Mouse (Mus musculus): ENCODE data around the gene Rit1. TPM values are rescaled to one million over a fixed set of nuclear protein-coding genes. Genes with fewer than 3 reads are reported as not detected.
"Not testable (repeated sequence)": the region's sequence is repeated elsewhere in the genome, so short reads cannot be mapped to it uniquely, and the experiment has no call there.

Rit1 gene
- total RNA-seq (2022), result 10 to 100 TPM; 36.3 to 42.0 (median 40.6) TPM

DNA sequence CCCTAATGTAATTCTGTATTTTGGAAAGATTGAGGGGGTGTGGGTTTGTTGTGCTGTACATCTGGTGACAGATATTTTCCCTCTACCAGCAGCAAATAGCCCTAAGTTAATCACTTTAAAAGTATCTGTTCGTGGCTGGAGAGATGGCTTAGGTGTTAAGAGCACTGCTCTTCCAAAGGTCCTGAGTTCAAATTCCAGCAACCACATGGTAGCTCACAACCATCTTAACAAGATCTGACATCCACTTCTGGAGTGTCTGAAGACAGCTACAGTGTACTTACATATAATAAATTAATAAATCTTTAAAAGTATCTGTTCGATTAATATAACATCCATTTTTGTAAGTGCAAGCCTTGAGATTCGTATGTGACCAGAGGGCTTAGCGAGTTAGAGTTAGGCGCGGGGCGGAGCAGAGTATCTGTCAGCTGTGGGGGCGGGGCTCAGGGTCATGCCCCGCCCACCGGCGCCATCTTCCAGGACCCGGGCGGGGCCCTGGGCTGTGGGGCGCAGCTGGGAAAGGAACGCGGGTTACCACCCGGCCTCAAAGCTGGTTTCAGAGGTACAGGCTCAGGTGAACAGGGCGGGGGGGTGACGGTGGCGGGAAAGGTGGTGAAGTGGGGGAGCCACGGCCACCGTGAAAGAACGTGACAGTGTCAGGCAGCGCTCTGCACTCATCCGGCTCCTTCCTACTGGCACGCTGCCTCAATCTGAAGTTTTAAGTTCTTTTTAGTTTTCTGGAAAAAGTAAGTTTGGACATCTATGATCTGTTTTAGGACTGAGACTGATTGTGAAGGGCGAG lies at the start of gene Rit1:
Gene Rit1, plus strand, starts transcription at position 440 of the 799 bp plus-strand sequence.
- peak; percentile 54 to 66 for DNase-seq (ENCODE audit: low spot score in 2 of 2)

GRCm38 (mm10) chr3:88677399-88677798 lies 39.2 kb upstream of the Rit1 start:
- DNase-seq (ENCODE audit: low spot score in 2 of 2), result no peak

- DNase-seq (ENCODE audit: low spot score in 2 of 2), result no peak
Measured at GRCm38 (mm10) chr3:88683814-88684213, 32.8 kb upstream of the Rit1 start.

DNA sequence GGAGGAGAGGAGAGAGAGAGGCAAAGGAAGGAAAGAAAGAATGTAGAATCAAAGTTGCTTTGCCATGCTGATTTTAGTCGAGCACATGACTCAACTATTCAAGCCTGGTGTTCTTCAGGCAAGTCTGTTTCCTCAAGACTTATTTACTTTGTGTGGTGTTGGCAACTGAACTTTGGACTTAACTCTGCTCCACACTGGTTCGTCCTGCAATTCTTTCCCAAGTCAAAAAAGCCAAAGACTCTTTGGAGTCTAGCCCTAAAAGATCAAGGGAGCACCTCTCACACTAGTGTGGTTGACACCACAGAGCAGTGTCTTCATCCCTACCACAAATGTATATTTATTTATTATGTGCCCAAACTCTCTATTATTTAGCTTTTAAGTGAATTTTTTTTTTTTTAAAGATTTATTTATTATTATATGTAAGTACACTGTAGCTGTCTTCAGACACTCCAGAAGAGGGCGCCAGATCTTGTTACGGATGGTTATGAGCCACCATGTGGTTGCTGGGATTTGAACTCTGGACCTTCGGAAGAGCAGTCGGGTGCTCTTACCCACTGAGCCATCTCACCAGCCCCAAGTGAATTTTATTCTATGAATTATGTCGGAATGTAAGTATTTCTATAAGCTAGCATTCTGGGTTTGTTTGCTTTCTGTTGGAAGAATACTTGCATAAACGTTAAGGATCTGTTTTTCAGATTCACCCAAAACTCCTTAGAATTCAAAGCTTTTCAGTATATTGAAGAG lies 32.2 kb upstream of the Rit1 start:
- DNase-seq (ENCODE audit: low spot score in 2 of 2), result no peak

DNA sequence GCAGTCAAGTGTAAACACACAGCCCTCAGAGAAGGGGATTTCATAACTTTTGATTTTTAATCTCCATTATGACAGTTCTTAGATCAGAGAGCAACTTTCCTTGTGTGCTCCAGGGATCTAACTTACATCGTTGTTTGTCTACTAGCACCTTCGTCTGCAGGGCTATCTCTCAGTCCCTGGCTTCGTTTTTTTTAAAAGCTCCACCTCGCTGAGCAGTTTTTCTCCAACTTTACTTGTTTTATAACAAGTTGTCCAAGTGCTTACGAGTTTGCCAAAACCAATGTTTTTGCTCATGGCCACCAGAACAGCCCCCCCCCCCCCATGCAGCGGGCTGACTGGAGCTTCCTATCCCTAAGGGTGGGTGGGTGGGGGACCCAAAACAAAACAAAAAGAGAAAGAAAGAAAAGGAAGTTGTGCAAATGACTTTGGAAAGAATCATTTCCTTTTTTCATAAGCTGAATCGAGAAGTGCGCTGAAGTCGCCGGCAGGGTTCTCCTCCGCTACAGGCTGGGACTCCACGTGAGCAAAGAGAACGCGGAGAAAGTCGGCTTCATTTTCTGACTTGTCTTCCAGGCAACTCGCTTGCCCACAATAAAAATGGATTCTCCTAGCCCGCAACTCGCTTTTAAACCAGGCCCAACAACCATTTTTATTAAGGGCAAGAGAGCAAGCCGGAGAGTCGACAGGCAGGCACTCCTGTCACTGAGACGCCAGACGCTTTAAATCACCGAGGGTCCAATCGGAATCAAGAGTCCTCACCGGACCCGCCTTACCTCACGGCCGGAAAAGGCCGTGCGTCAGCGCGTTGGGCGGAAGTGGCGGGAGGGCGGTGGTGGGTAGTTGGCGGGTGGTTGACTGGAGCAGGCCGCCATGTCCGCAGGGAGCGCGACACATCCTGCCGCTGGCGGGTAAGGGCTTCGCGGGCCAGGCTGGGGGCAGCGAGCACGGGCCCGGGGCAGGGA lies 31.4 kb upstream of the Rit1 start, which contains the start of gene Khdc4:
Gene Khdc4, plus strand, starts transcription at position 824 of the 962 bp plus-strand sequence.
- peak; percentile 88 to 97 for DNase-seq (ENCODE audit: low spot score in 2 of 2)

DNA sequence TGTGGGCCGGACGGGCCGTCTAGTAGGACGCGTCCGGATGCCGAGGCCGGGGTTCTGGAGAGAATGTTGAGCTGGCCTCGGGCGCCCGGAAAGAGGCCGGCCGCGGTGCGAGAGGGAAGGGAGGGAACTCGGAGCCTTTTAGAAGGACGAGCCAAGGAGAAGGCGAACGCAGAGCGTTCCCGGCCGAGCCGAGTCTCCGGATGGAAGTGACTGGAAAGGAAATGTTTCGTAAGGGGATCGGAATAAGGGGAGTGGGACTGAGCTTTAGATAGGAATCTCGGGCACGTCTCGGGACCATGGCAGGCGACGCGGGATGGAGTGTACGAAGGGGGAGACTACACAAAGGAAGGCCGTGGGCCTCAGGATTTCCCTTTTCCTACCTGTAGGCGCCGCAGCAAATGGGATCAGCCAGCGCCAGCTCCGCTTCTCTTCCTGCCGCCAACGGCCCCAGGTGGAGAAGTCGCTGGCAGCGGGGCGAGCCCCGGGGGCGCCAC lies 30.6 kb upstream of the Rit1 start:
- no peak for DNase-seq (ENCODE audit: low spot score in 2 of 2)

DNA sequence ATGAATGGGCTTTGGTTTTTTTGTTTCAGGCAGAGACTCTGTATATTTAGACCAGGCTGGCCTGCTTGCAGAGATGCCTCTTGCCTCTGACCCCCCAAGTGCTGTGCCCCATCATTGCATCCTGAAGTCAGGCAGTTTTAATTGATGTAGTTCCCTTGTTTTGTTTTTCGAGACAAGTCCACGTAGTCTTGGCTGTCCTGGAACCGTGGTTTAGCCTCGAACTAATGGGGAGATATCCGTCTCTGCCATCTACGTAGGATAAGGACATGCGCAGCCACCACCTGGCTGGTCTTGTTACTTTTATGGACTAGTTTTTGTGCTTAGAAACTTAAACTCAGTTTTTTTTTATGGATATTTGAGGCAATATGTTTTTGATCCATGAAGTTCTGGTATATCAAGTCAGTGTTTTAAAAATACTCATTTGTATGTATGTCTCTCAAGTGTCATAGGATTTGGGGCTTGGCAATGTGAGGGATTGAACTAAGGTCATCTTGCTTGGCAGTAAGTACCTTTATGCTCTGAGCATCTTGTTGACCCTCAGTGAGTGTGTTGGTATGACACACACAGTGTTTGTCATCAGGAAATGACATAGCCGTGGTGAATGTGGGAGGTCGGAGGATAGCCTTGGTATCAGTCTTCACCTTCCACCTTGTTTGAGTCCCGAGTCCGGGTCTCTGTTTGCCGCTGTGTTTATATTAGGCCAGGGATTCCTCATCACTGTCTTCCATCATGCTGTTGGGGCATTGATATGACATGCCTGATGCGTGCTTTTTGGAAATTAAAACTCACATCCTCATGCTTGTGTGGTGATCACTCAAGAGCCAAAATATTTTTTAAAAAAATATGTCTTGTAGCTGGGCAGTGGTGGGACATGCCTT lies 29.7 kb upstream of the Rit1 start:
- DNase-seq (ENCODE audit: low spot score in 2 of 2), result no peak

GRCm38 (mm10) chr3:88689079-88689478 lies 27.6 kb upstream of the Rit1 start:
- DNase-seq (ENCODE audit: low spot score in 2 of 2), result no peak

DNA sequence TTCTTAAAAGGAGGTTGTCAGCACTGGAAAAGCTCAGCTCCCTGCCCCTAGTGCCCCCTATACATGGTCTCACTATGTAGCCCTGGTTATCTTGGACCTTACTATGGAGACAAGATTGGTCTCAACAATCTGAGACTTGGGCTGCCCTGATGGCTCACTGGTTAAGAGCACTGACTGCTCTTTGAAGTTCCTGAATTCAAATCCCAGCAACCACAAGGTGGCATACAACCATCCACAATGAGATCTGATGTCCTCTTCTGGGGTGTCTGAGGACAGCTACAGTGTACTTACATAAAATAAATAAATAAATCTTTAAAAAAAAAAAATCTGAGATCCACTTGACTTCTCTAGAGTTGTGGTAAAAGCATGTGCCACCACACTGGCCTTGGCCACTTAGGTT lies 21.1 kb upstream of the Rit1 start:
- no peak for DNase-seq (ENCODE audit: low spot score in 2 of 2)

DNA sequence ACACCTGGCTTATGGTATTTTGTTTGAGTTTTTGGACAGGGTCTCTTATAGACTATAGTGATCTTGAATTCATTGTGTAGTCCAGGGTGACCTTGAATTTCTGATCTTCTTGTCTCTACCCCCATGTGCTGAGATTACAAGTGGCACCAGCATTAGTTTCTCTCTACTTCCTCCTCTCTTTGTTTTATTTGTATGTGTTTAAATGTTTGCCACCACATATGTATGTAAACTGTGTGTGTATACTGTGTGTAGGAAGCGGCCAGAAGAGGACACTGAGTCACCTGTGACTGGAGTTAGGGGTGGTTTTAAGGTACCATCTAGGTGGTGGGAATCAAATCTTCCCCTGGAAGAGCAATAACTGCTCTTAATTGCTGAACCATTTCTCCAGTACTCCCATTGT lies 18.6 kb upstream of the Rit1 start:
- no peak for DNase-seq (ENCODE audit: low spot score in 2 of 2)

GRCm38 (mm10) chr3:88698834-88699233 lies 17.8 kb upstream of the Rit1 start:
- DNase-seq (ENCODE audit: low spot score in 2 of 2), result no peak

DNA sequence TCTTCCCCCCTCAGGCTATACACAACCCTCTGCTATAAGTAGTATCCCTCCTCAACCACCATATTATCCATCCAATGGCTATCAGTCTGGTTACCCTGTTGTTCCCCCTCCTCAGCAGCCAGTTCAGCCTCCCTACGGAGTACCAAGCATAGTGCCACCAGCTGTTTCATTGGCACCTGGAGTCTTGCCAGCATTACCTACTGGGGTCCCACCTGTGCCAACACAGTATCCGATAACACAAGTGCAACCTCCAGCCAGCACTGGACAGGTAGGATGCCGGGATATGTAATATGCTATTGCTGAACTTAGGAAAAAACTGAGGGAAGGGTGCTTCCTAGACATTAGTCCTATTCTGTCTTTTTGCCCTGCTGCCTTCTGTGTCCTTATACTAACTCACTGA lies 16.4 kb upstream of the Rit1 start:
- no peak for DNase-seq (ENCODE audit: low spot score in 2 of 2)

DNA sequence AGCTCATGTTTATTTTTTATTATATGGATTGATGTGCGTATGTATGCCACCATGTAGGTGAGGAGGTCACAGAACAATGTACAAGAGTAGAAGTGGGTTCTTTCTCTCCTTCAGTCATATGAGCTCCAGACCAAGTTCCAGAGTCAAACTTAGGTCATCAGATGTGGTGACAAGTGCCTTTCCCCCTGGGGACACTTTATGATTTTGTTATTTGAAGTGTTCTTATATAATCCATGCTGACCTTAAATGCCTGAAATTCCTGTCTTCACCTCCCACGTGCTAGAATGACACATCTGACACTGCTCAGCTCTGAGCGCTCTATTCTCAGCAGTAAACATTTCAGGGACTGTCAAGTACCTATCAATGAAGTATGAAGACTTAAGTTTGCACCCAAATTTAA lies 15.4 kb upstream of the Rit1 start:
- no peak for DNase-seq (ENCODE audit: low spot score in 2 of 2)

DNA sequence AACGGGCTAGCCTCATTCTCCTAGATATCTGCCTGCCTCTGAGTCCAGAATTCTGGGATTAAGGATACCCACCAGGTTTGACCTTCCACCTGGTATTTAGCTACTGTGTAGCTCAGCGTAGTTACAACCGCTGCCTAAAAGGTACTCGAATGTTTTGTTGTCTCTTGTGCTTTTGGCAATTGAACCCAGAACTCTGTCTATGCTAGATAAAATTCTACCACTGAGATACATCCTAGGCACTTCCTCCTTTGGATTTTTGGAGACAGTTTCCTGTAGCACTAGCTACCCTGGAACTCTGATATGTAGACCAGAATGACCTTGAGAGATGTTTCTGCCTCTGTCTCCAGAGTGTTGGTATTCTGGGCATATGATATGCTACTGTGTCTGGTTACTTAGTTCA lies 2.9 kb upstream of the Rit1 start:
- no peak for DNase-seq (ENCODE audit: low spot score in 2 of 2)

DNA sequence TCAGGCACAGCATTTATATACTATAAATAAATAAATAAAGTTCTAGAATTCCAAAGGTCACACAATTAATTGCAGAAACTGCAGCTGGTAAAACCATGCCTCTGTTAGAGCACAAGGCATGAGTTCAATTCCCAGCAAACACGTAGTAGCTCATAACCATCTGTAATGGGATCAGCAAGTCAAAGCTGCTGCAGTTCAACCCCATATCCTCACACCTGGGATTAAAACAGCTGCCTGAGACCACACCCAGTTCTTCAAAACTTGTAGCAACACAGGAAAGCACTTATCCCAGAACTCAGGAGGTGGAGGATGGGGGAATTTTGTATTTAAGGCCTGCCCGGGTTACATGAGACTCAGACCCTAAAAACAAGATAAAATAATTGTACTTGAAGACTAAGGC lies 1.9 kb upstream of the Rit1 start:
- no peak for DNase-seq (ENCODE audit: low spot score in 2 of 2)

GRCm38 (mm10) chr3:88715716-88716115 lies 922 bp upstream of the Rit1 start:
- DNase-seq (ENCODE audit: low spot score in 2 of 2), result not testable (repeated sequence)

- DNase-seq (ENCODE audit: low spot score in 2 of 2), result peak in 1 of 2 experiments; percentile 37
Measured at GRCm38 (mm10) chr3:88717198-88717798, 660 bp downstream of the Rit1 start.

GRCm38 (mm10) chr3:88717831-88718230 lies 1.2 kb downstream of the Rit1 start:
- no peak for DNase-seq (ENCODE audit: low spot score in 2 of 2)

DNA sequence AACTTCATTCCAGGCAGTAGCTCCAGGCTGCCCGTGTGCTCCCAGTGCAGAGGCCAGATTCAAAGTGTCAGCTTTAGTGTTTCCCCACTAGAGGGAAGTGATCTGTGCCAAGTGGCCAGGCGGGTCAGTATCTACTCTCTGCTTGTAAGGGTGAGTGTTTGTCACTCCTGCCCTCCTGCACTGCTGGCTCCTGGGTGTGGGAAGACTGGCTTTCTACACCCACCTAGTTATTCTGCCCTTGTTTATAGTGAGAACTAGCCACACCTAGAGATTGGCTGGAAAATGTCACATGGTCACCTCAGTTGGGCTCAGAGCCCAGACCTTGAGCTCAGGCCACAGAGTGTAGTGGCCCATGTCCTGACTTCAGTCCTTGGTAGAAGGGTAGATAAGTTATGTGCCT lies 2.5 kb downstream of the Rit1 start:
- DNase-seq (ENCODE audit: low spot score in 2 of 2), result no peak

GRCm38 (mm10) chr3:88736556-88736955 lies 19.9 kb downstream of the Rit1 start:
- no peak for DNase-seq (ENCODE audit: low spot score in 2 of 2)
